Mouse (Mus musculus): ENCODE results near the gene Gm10065. TPM values are rescaled to one million over a fixed set of nuclear protein-coding genes. Genes with fewer than 3 reads are reported as not detected.

The Gm10065 gene
- polyA plus RNA-seq, 1 experiment from 2014 or later: not detected

GRCm38 (mm10) chr13:21447856-21448614 is 31.2 kb downstream of the Gm10065 start:
- Histone ChIP-seq H3K9me3 (replicated peaks; ENCODE audit: control insufficient read depth, low read length) (no peaks in the 10 kb centered on the region), H3K36me3 (ENCODE audit: control insufficient read depth, insufficient read depth, low read length) (peaks cover 29% of the 10 kb centered on the region), H3K9ac (ENCODE audit: low read depth, low read length) (no peak overlapping the region), H3K27me3 (ENCODE audit: control insufficient read depth, insufficient read depth, low read length) (no peaks in the 10 kb centered on the region), H3K27ac (ENCODE audit: low read depth, low read length) (no peak overlapping the region), H3K4me3 (ENCODE audit: low read depth, low read length) (no peak overlapping the region), H3K4me2 (no peak overlapping the region), H3K4me1 (ENCODE audit: control insufficient read depth, insufficient read depth, low read length) (peaks cover 6% of the 10 kb centered on the region; the same call in 1 of the 2 replicates)
- ATAC-seq (replicated peaks; ENCODE audit: insufficient number of reproducible peaks, low FRiP score, low TSS enrichment): no peak
- 78% methylated on average over 16 of the region's 16 CpGs for WGBS (ENCODE audit: insufficient replicate concordance)

DNA sequence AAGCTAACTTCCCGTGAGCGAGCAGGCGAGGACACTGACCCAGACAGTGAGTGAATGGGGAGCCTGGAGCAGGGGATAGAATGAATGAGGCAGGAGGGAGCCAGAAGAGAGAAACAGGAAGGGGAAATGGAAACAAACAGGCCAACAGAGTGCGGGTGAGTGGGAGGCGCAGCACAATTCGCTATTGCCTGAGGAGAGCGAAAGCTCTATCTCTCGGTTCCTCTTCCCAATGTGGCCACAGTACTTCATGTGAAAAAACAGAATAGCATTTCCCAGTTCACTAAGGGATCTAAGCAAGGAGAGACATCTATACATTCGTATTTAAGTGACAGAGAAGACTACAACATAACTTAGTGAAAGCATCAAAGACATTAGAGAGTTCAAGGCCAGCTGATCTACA is 32.4 kb downstream of the Gm10065 start:
- Histone ChIP-seq H3K9ac (ENCODE audit: low read depth, low read length) (no peak overlapping the region; the same call in 1 of the 2 replicates), H3K4me3 (ENCODE audit: low read depth, low read length) (no peak overlapping the region), H3K27ac (ENCODE audit: low read depth, low read length) (no peak overlapping the region), H3K27me3 (ENCODE audit: control insufficient read depth, insufficient read depth, low read length) (no peaks in the 10 kb centered on the region), H3K36me3 (ENCODE audit: control insufficient read depth, insufficient read depth, low read length) (peaks cover 29% of the 10 kb centered on the region), H3K9me3 (replicated peaks; ENCODE audit: control insufficient read depth, low read length) (no peaks in the 10 kb centered on the region), H3K4me1 (ENCODE audit: control insufficient read depth, insufficient read depth, low read length) (no peaks in the 10 kb centered on the region), H3K4me2 (no peak overlapping the region)
- no peak for ATAC-seq (replicated peaks; ENCODE audit: insufficient number of reproducible peaks, low FRiP score, low TSS enrichment)
- WGBS (ENCODE audit: insufficient replicate concordance): 86% methylated on average over 9 of the region's 9 CpGs

DNA sequence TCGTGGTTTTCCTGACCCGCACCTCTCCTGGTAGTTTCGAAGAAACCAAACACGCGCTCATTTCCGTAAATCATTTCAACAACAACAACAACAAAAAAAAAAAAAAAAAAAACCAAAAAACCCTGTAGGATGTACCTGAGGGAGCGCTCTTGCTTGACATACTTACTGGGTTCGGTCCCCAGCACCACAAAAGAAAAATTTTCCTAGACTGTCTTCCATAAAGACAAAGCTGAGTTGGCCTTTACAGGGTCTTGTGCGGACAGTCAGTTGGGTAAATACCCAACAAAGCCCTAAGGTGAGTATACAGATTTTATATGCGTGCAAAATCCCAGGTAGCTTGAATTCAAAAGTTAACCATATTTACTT is 38.1 kb downstream of the Gm10065 start:
- Histone ChIP-seq H3K27ac (ENCODE audit: low read depth, low read length) (peak overlapping the region; percentile 77; the same call in 1 of the 2 replicates), H3K9me3 (replicated peaks; ENCODE audit: control insufficient read depth, low read length) (no peaks in the 10 kb centered on the region), H3K36me3 (ENCODE audit: control insufficient read depth, insufficient read depth, low read length) (peaks cover 16% of the 10 kb centered on the region), H3K4me2 (peak overlapping the region; percentile 89), H3K4me3 (ENCODE audit: low read depth, low read length) (peak overlapping the region; percentile 66), H3K9ac (ENCODE audit: low read depth, low read length) (peak overlapping the region; percentile 79), H3K27me3 (ENCODE audit: control insufficient read depth, insufficient read depth, low read length) (no peaks in the 10 kb centered on the region), H3K4me1 (ENCODE audit: control insufficient read depth, insufficient read depth, low read length) (peaks cover 5% of the 10 kb centered on the region)
- peak; percentile 20; the same call in 1 of the 2 replicates for ATAC-seq (replicated peaks; ENCODE audit: insufficient number of reproducible peaks, low FRiP score, low TSS enrichment)
- 17% methylated on average over 10 of the region's 10 CpGs for WGBS (ENCODE audit: insufficient replicate concordance)

DNA sequence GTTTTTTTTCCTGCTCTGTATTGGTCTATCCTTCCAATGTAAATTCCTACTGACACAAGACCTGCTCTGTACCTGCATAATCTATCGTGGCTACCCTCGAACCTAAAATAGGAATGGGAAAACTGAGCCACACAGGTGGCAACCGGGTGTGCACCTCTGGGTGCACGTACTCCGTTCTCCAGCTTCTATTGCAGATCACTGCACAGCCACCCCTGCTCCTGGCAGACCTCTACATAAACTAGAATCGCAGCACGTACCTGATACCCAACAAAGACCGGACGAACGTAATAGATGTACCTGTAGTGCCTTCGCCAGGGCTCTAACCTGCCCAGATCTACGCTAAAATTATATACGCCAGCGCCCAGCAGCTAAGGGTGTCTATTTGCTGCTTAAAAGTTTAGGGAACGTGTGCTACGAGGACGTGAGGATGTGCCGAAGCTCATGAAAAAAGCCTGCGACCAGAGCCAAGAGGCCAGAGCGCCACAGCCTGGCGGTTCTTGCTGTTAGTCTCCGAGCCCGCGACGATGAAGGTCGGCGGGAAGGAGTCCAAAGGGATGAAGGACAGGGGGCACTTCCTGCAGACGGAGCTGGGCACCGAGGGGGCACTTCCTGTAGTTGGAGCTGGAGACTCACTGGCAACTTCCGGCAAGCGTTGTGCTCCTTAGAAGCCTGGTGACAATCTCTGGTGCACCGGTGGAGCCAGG is 38.6 kb downstream of the Gm10065 start, which contains the start of gene Pgbd1:
Gene Pgbd1, minus strand, starts transcription at position 556 of the 704 bp plus-strand sequence.
- Histone ChIP-seq H3K9me3 (replicated peaks; ENCODE audit: control insufficient read depth, low read length) (no peaks in the 10 kb centered on the region), H3K27ac (ENCODE audit: low read depth, low read length) (peak within 1 kb of the TSS; percentile 77), H3K4me2 (peak within 1 kb of the TSS; percentile 89), H3K9ac (ENCODE audit: low read depth, low read length) (peak within 1 kb of the TSS; percentile 79), H3K27me3 (ENCODE audit: control insufficient read depth, insufficient read depth, low read length) (no peaks in the 10 kb centered on the region), H3K36me3 (ENCODE audit: control insufficient read depth, insufficient read depth, low read length) (peaks cover 16% of the 10 kb centered on the region), H3K4me3 (ENCODE audit: low read depth, low read length) (peak within 1 kb of the TSS; percentile 66), H3K4me1 (ENCODE audit: control insufficient read depth, insufficient read depth, low read length) (peaks cover 5% of the 10 kb centered on the region)
- WGBS (ENCODE audit: insufficient replicate concordance): under 1% methylated on average over 32 of the region's 32 CpGs
- ATAC-seq (replicated peaks; ENCODE audit: insufficient number of reproducible peaks, low FRiP score, low TSS enrichment): peak; percentile 85

DNA sequence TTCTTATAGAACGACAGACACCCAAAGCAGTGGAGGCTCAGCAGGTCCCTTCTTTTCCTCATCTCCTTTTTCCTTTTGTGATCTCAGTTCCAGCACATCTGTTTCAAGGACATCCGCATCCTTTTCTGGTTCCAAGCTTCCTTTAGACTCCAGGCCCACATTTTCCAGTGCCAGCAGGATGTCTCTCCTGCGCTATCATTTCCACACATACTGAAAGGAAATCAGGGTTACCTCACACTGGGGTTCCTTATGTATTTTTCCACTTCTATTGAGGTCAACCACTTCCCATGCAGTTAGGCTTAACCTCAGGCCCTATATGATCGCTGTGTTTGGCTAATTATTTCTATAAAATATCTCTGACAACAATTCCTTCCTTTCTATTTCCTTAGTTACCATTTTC is 43.8 kb downstream of the Gm10065 start:
- H3K4me3 ChIP-seq (ENCODE audit: low read depth, low read length): no peak overlapping the region
- ATAC-seq (replicated peaks; ENCODE audit: insufficient number of reproducible peaks, low FRiP score, low TSS enrichment): no peak
- 74% methylated on average over 4 of the region's 4 CpGs for WGBS (ENCODE audit: insufficient replicate concordance)
- H3K27me3 ChIP-seq (ENCODE audit: control insufficient read depth, insufficient read depth, low read length): no peaks in the 10 kb centered on the region
- no peak overlapping the region for H3K4me2 ChIP-seq
- H3K4me1 ChIP-seq (ENCODE audit: control insufficient read depth, insufficient read depth, low read length): peaks cover 5% of the 10 kb centered on the region
- no peaks in the 10 kb centered on the region for H3K36me3 ChIP-seq (ENCODE audit: control insufficient read depth, insufficient read depth, low read length)
- H3K27ac ChIP-seq (ENCODE audit: low read depth, low read length): no peak overlapping the region
- H3K9ac ChIP-seq (ENCODE audit: low read depth, low read length): no peak overlapping the region
- no peaks in the 10 kb centered on the region for H3K9me3 ChIP-seq (replicated peaks; ENCODE audit: control insufficient read depth, low read length)

MicroRNA genes within 50 kb of the gene (microRNA counts, 519-probe panel; counts per million panel counts)
- 32.2 counts per million for microRNA mmu-miR-1896

Small RNA genes lying within 50 kb of the gene (microRNA-seq; reads per million reads assigned to microRNA genes)
- not detected for gene Mir1896 (ENCODE audit: borderline number of aligned reads)

Other genes with a start within 250 kb of the Gm10065 start
- not detected in 2 replicates for gene Gpx5, start 186.7 kb downstream of the Gm10065 start, polyA plus RNA-seq (2014; fragmentation: Nextera tagmentation; extraction: Ambion mirVana)
- gene Gpx6, start 167.3 kb downstream of the Gm10065 start, polyA plus RNA-seq (2014; fragmentation: Nextera tagmentation; extraction: Ambion mirVana): not detected in 2 replicates
- gene Olfr1367, start 132.5 kb downstream of the Gm10065 start, polyA plus RNA-seq (2014; fragmentation: Nextera tagmentation; extraction: Ambion mirVana): not detected in 2 replicates
- 9.3 and 9.9 TPM in 2 replicates for gene Zscan12, start 116.6 kb downstream of the Gm10065 start, polyA plus RNA-seq (2014; fragmentation: Nextera tagmentation; extraction: Ambion mirVana)
- gene Zkscan3, start 76.7 kb downstream of the Gm10065 start, polyA plus RNA-seq (2014; fragmentation: Nextera tagmentation; extraction: Ambion mirVana): 69.5 and 71.3 TPM in 2 replicates
- gene Pgbd1, start 38.4 kb downstream of the Gm10065 start, polyA plus RNA-seq (2014; fragmentation: Nextera tagmentation; extraction: Ambion mirVana): 2.3 and 3.6 TPM in 2 replicates
- gene Zscan26, start 25.7 kb downstream of the Gm10065 start, polyA plus RNA-seq (2014; fragmentation: Nextera tagmentation; extraction: Ambion mirVana): 20.3 and 26.7 TPM in 2 replicates
- gene Nkapl, start 10.9 kb downstream of the Gm10065 start, polyA plus RNA-seq (2014; fragmentation: Nextera tagmentation; extraction: Ambion mirVana): 2.0 and 2.6 TPM in 2 replicates
- 1.2 and 1.8 TPM in 2 replicates for gene Zkscan4, start 534 bp downstream of the Gm10065 start, polyA plus RNA-seq (2014; fragmentation: Nextera tagmentation; extraction: Ambion mirVana)
- gene AK157302, start 15.8 kb upstream of the Gm10065 start, polyA plus RNA-seq (2014; fragmentation: Nextera tagmentation; extraction: Ambion mirVana): 0.14 and 0.46 TPM in 2 replicates
- gene Gm11273, start 22.0 kb upstream of the Gm10065 start, polyA plus RNA-seq (2014; fragmentation: Nextera tagmentation; extraction: Ambion mirVana): 7.4 and 8.5 TPM in 2 replicates
- 6.4 and 6.5 TPM in 2 replicates for gene Zkscan8, start 51.7 kb upstream of the Gm10065 start, polyA plus RNA-seq (2014; fragmentation: Nextera tagmentation; extraction: Ambion mirVana)
- gene Olfr1366, start 63.4 kb upstream of the Gm10065 start, polyA plus RNA-seq (2014; fragmentation: Nextera tagmentation; extraction: Ambion mirVana): 0.14 and 0.15 TPM in 2 replicates
- not detected in 2 replicates for gene Olfr1535, start 80.5 kb upstream of the Gm10065 start, polyA plus RNA-seq (2014; fragmentation: Nextera tagmentation; extraction: Ambion mirVana)
- gene Olfr1364, start 102.3 kb upstream of the Gm10065 start, polyA plus RNA-seq (2014; fragmentation: Nextera tagmentation; extraction: Ambion mirVana): not detected in 2 replicates
- not detected in 2 replicates for gene Olfr1362, start 134.6 kb upstream of the Gm10065 start, polyA plus RNA-seq (2014; fragmentation: Nextera tagmentation; extraction: Ambion mirVana)
- gene Olfr11, start 163.1 kb upstream of the Gm10065 start, polyA plus RNA-seq (2014; fragmentation: Nextera tagmentation; extraction: Ambion mirVana): not detected in 2 replicates
- not detected in 2 replicates for gene Olfr1361, start 183.9 kb upstream of the Gm10065 start, polyA plus RNA-seq (2014; fragmentation: Nextera tagmentation; extraction: Ambion mirVana)
- gene Olfr1360, start 198.0 kb upstream of the Gm10065 start, polyA plus RNA-seq (2014; fragmentation: Nextera tagmentation; extraction: Ambion mirVana): not detected in 2 replicates
- gene Olfr1359, start 218.7 kb upstream of the Gm10065 start, polyA plus RNA-seq (2014; fragmentation: Nextera tagmentation; extraction: Ambion mirVana): not detected in 2 replicates
- gene Hist1h2bl, start 236.7 kb upstream of the Gm10065 start, polyA plus RNA-seq (2014; fragmentation: Nextera tagmentation; extraction: Ambion mirVana): not detected in 2 replicates
- gene Hist1h2ai, start 237.0 kb upstream of the Gm10065 start, polyA plus RNA-seq (2014; fragmentation: Nextera tagmentation; extraction: Ambion mirVana): 6.5 and 8.4 TPM in 2 replicates
- 4.4 TPM in 1 of 2 replicates, not detected in the other for gene Hist1h3h, start 238.2 kb upstream of the Gm10065 start, polyA plus RNA-seq (2014; fragmentation: Nextera tagmentation; extraction: Ambion mirVana)
- gene Hist1h2bm, start 242.6 kb upstream of the Gm10065 start, polyA plus RNA-seq (2014; fragmentation: Nextera tagmentation; extraction: Ambion mirVana): 1.4 and 1.6 TPM in 2 replicates